Mouse (Mus musculus): Measurements from ENCODE around the gene Erich4. TPM values are rescaled to one million over a fixed set of nuclear protein-coding genes. Genes with fewer than 3 reads are reported as not detected.

Erich4 gene
- polyA plus RNA-seq, 1 experiment from 2014 or later = not detected

DNA sequence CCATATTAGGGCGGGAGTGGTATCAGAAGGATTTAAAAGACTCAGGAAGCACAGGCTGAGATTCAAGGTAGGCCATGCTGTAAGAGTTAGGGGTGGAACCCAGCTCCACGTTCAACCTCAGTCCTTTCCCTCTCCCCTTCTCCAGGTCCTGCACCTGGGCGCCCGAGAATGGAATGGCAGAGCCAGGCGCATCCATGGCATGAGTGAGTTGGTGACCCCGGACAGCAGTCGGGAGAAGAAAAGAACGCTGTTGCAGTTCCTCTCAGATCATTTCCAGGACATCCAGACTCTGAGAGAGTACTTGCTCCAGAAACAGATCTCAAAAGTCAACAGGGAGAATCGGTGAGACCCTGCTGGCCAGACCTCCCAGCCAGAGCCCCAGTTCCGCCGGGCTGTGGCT is 5.1 kb upstream of the Erich4 start:
- WGBS = 86% methylated on average over 11 of the region's 11 CpGs
- Histone ChIP-seq H3K4me1 (peaks cover 33% of the 10 kb centered on the region), H3K27me3 (replicated peaks) (0 out of 2 replicates have a peak, but pooled peaks cover 10% of the 10 kb centered on the region), H3K9ac (no peak overlapping the region), H3K9me3 (no peaks in the 10 kb centered on the region), H3K36me3 (peaks cover 49% of the 10 kb centered on the region), H3K27ac (replicated peaks) (no peak overlapping the region), H3K4me2 (no peak overlapping the region), H3K4me3 (no peak overlapping the region)
- no peak for ATAC-seq (ENCODE audit: extremely low read depth, insufficient number of reproducible peaks, low FRiP score, low TSS enrichment)

DNA sequence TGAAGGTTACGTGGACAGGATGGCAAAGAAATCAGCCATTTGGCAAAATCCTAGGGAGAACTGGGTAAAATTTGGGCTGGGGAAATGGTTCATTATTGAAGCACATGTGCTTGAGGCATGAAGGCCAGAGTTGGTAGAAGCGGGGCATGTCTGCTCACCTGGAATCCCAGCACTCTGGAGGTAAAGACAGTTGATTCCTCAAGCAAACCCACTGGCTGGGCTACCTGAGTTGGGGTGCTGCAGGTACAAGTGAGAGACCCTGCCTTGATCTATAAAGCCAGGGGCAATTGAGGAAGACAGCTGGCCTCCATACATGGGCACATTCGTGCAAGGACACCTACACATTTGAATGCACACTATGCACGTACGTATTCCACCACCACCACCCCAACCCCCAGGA is 4.4 kb upstream of the Erich4 start:
- peak overlapping the region; percentile 83 for H3K9ac ChIP-seq
- WGBS = 91% methylated on average over 5 of the region's 5 CpGs

DNA sequence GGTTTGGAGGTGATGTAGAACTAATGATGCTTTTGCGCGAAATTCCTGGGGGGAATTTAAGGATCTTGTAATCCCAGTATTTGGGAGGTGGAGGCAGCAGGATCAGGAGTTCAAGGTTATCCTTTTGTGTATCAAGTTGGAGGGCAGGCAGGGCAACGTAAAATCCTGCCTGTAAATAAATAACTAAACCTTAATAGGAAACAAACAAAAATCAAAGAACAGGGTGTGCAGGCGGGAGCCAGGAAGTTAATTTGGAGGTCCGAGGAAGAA is 4.0 kb upstream of the Erich4 start:
- H3K36me3 ChIP-seq = peaks cover 38% of the 10 kb centered on the region
- 0 out of 2 replicates have a peak, but pooled peaks cover 10% of the 10 kb centered on the region for H3K27me3 ChIP-seq (replicated peaks)
- no peak for ATAC-seq (ENCODE audit: extremely low read depth, insufficient number of reproducible peaks, low FRiP score, low TSS enrichment)
- H3K4me2 ChIP-seq = peak overlapping the region; percentile 79
- peak overlapping the region; percentile 76; the same call in 1 of the 2 replicates for H3K27ac ChIP-seq (replicated peaks)
- H3K4me1 ChIP-seq = peaks cover 23% of the 10 kb centered on the region
- H3K4me3 ChIP-seq = peak overlapping the region; percentile 80
- peak overlapping the region; percentile 83 for H3K9ac ChIP-seq
- H3K9me3 ChIP-seq = no peaks in the 10 kb centered on the region
- 23% methylated on average over 5 of the region's 5 CpGs for WGBS

More for the DNA sequence above, 4.4 kb upstream of the Erich4 start:
- Histone ChIP-seq H3K4me1 (peaks cover 27% of the 10 kb centered on the region), H3K27ac (replicated peaks) (no peak overlapping the region), H3K27me3 (replicated peaks) (0 out of 2 replicates have a peak, but pooled peaks cover 10% of the 10 kb centered on the region), H3K4me2 (peak overlapping the region; percentile 79), H3K4me3 (peak overlapping the region; percentile 80), H3K9me3 (no peaks in the 10 kb centered on the region), H3K36me3 (peaks cover 43% of the 10 kb centered on the region)
- no peak for ATAC-seq (ENCODE audit: extremely low read depth, insufficient number of reproducible peaks, low FRiP score, low TSS enrichment)

DNA sequence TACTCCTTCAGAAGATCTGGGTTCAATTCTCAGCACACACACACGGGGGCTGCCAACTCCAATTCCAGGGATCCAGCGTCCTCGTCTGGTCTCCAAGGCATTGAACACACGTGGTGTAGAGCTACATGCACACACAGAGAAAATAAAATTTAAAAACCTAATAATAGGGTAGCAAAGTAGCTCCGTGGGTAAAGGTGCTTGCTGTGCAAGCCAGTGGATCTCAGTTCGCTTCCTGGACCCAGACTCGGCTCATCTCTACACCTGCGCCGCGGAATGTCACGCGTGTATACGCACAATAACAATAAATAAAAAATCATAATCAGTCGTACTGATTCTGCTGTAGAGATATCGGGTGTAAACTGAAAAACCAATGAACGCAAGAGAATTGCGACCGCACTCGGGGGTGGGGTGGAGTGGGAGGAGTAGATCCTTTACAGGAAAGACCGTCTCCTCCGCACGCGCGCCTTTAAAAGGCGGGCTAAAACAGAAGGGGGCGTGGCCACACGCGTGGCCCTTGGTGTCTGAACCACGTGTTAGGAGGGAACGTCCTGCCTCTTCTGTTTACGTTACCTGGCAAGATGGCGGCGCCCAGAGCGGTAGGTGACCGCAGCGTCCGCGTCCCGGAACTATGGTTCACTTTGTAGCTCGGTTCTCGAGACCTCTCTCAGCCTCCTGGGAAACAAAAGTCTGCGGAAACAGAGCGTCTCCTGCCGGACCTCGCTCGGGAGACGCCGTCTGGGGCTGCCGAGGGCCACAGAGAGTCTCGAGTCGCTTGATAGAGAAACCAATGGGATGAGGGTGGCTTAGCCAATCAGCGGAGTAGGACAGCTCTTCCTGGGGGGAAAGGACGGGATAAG is 3.4 kb upstream of the Erich4 start, which contains the start of gene Dmac2:
Dmac2 (plus strand) TSS at position 550 of the 857 bp plus-strand sequence.
- WGBS = 2% methylated on average over 53 of the region's 53 CpGs
- Histone ChIP-seq H3K4me3 (peak within 1 kb of the TSS; percentile 80), H3K4me1 (peaks cover 18% of the 10 kb centered on the region), H3K36me3 (peaks cover 33% of the 10 kb centered on the region), H3K9me3 (no peaks in the 10 kb centered on the region), H3K4me2 (peak within 1 kb of the TSS; percentile 79), H3K27me3 (replicated peaks) (0 out of 2 replicates have a peak, but pooled peaks cover 10% of the 10 kb centered on the region), H3K9ac (peak within 1 kb of the TSS; percentile 83), H3K27ac (replicated peaks) (peak within 1 kb of the TSS; percentile 76)
- peak; percentile 87 for ATAC-seq (ENCODE audit: extremely low read depth, insufficient number of reproducible peaks, low FRiP score, low TSS enrichment)

DNA sequence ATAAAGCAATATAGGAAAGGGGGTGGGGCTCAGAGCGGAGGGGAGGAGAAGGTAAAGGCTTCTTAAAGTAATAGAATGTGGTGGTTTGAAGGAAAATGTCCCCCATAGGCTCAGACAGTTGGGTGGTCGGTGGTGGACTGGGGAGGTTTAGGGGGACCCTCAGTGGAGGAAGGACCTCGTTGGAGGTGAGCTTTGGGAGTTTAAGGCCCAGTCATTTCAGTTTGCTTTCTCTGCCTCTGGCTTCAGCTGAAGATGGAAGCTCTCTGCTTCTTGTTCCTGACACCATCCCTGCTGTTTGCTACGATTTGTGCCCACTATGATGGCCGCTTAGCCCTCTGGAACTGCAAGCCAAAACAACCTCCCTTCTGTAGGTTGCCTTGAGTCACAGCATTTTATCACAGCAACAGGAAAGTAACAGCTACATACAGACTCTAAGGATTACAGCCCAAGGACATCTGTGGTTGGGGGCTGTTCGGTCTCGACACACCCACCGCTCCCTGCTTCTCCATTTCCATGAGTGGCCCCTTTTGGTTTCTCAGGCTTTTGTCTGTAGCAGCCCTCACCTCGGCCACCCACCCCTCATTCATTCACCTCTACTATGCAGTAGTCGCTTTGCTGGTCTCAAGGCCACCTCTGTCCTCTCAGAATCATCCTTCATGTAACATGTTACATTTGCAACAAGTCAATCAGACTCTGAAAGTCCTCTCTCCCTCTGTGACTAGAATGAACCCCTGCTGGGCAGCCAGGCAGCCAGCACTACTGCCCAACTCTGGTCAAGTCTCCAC is 1.9 kb upstream of the Erich4 start:
- no peak for ATAC-seq (ENCODE audit: extremely low read depth, insufficient number of reproducible peaks, low FRiP score, low TSS enrichment)
- no peak overlapping the region for H3K27ac ChIP-seq (replicated peaks)
- H3K27me3 ChIP-seq (replicated peaks) = 0 out of 2 replicates have a peak, but pooled peaks cover 10% of the 10 kb centered on the region
- H3K4me2 ChIP-seq = no peak overlapping the region
- WGBS = 74% methylated on average over 10 of the region's 10 CpGs
- no peak overlapping the region for H3K4me3 ChIP-seq
- no peaks in the 10 kb centered on the region for H3K9me3 ChIP-seq
- H3K36me3 ChIP-seq = peaks cover 19% of the 10 kb centered on the region
- H3K9ac ChIP-seq = no peak overlapping the region
- H3K4me1 ChIP-seq = peaks cover 12% of the 10 kb centered on the region

DNA sequence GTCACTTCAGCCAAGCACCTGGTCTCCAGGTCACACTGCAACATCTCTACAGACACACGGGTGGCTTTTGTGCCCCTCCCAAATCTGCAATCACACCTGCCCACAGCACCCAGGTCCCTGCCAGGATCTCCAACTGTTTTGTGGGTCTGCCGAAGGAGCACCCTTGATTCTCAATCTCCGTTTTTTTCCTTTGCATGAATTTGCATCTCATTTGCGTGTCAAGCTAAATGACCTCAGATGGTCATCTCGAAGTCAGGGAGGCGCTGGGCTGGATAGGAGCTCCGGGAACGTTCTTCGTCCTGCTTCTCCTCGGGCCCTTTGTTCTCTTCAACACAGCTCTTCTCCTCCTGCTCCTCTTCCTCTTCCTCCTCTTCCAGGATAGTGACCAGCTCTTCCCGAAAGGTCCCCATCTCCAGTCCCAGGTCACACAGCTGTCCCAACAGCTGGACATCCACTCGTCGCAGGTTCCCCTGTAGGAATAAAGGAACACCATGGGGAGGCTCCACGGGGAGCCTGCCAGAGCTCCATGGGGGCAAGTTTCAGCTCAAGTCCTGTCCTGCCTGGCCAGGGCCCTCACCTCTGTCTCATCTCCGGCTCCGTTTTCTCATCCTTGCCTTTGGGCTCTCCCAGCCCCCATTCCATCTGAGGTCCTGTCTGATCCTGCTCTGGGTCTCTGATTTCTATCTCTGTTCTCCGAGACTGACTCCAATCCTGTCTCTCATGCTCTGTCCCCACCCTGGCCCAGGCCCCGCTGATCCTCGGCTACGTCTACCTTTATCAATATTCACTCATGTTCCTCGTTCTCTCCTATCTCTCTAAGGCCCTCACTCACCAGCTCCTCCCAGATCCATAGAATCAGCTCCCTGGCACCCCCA is 624 bp downstream of the Erich4 start:
- H3K9me3 ChIP-seq = no peaks in the 10 kb centered on the region
- peaks cover 16% of the 10 kb centered on the region for H3K27me3 ChIP-seq (replicated peaks)
- H3K4me2 ChIP-seq = no peak overlapping the region
- H3K27ac ChIP-seq (replicated peaks) = no peak overlapping the region
- H3K4me3 ChIP-seq = no peak overlapping the region
- ATAC-seq (ENCODE audit: extremely low read depth, insufficient number of reproducible peaks, low FRiP score, low TSS enrichment) = no peak
- H3K4me1 ChIP-seq = peaks cover 10% of the 10 kb centered on the region
- no peak overlapping the region for H3K9ac ChIP-seq
- 55% methylated on average over 21 of the region's 21 CpGs for WGBS
- no peaks in the 10 kb centered on the region for H3K36me3 ChIP-seq

DNA sequence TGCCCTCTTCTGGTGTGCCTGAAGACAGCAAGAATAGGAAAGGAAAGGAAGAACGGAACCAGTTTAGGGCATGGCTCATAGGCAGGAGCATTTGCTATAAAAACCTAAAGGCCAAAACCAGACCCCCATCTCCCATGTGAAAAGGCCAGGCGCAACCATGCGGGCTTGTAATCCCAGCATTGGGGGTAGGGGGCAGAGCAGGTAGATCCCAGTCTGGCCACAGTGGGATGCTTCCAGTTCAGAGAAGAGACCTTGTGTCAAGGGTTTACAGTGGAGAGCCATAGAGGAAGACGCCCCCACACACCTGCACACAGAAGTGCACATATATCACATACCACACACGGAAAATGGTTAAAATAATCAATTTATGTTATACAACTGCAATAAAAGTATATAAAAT is 1.6 kb downstream of the Erich4 start:
- H3K4me2 ChIP-seq = no peak overlapping the region
- ATAC-seq (ENCODE audit: extremely low read depth, insufficient number of reproducible peaks, low FRiP score, low TSS enrichment) = no peak
- 77% methylated on average over 5 of the region's 5 CpGs for WGBS

DNA sequence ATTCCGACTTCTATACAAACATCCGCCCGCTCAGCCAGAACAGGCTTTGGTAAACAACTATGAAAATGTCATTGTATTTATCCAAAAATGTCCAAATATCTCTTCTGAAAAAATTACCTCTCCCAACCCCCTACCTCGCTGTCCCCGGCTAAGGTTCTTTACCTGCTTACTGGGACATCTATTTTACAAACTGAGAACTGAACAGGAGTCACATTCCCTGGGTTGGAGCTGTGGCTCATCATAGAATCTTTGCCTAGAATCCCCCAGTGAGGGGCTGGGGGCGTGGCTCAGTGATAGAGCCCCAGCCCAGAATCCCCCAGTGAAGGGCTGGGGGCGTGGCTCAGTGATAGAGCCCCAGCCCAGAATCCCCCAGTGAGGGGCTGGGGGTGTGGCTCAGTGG is 4.2 kb downstream of the Erich4 start:
- no peak for ATAC-seq (ENCODE audit: extremely low read depth, insufficient number of reproducible peaks, low FRiP score, low TSS enrichment)
- no peak overlapping the region for H3K4me2 ChIP-seq
- no peaks in the 10 kb centered on the region for H3K36me3 ChIP-seq
- H3K9ac ChIP-seq = no peak overlapping the region
- no peak overlapping the region for H3K27ac ChIP-seq (replicated peaks)
- no peak overlapping the region for H3K4me3 ChIP-seq
- peaks cover 13% of the 10 kb centered on the region for H3K27me3 ChIP-seq (replicated peaks)
- H3K9me3 ChIP-seq = no peaks in the 10 kb centered on the region
- WGBS = 42% methylated on average over 7 of the region's 7 CpGs
- H3K4me1 ChIP-seq = no peaks in the 10 kb centered on the region

More for the DNA sequence above, 1.6 kb downstream of the Erich4 start:
- no peak overlapping the region for H3K9ac ChIP-seq
- H3K27me3 ChIP-seq (replicated peaks) = peaks cover 21% of the 10 kb centered on the region
- H3K27ac ChIP-seq (replicated peaks) = no peak overlapping the region
- H3K4me3 ChIP-seq = no peak overlapping the region
- H3K9me3 ChIP-seq = no peaks in the 10 kb centered on the region
- no peaks in the 10 kb centered on the region for H3K36me3 ChIP-seq
- peaks cover 4% of the 10 kb centered on the region for H3K4me1 ChIP-seq

DNA sequence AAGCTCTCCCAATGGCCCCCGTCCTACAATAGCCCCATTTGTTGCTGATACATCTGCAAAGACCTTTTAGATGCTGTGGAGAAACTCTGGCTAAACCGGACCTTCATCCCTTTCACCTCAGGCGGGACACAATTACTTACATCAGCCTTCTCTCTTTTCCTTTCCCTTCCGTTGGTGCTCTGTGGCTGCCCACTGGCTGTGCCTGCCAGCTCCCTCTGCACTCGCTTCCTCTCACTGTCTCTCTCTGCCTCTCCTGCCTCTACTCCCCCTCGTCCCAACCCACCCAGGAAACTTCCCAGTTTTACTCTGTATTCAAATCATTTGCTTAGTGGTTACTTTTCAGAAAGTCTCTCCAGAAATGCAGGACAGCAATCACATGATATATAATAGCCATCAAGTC is 5.6 kb downstream of the Erich4 start:
- WGBS = 29% methylated on average over 6 of the region's 6 CpGs
- no peak overlapping the region for H3K27ac ChIP-seq (replicated peaks)
- no peak overlapping the region for H3K4me3 ChIP-seq
- H3K27me3 ChIP-seq (replicated peaks) = peaks cover 11% of the 10 kb centered on the region
- no peaks in the 10 kb centered on the region for H3K4me1 ChIP-seq
- ATAC-seq (ENCODE audit: extremely low read depth, insufficient number of reproducible peaks, low FRiP score, low TSS enrichment) = no peak
- H3K9me3 ChIP-seq = no peaks in the 10 kb centered on the region
- no peak overlapping the region for H3K9ac ChIP-seq
- H3K4me2 ChIP-seq = no peak overlapping the region
- no peaks in the 10 kb centered on the region for H3K36me3 ChIP-seq

DNA sequence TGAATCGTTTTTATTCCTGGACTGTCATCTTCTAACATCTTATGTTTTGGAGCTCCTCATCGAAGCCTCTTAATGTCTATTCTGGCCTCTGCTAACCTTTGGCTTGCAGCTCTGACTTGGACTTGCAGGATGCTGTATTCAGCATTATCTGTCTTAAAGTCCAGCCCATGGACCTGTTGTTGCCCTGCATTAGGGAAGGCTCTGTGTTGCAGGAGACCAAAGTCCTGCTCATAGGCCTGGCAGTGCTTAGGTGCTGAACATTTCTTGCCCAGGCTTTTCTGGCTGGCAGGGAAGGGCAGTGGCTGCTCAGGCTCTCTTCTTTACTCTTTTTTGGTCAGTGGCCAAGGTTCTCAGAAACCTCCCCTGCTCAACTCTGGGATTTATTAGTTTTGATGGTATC is 8.5 kb downstream of the Erich4 start:
- H3K27me3 ChIP-seq (replicated peaks) = peaks cover 11% of the 10 kb centered on the region

DNA sequence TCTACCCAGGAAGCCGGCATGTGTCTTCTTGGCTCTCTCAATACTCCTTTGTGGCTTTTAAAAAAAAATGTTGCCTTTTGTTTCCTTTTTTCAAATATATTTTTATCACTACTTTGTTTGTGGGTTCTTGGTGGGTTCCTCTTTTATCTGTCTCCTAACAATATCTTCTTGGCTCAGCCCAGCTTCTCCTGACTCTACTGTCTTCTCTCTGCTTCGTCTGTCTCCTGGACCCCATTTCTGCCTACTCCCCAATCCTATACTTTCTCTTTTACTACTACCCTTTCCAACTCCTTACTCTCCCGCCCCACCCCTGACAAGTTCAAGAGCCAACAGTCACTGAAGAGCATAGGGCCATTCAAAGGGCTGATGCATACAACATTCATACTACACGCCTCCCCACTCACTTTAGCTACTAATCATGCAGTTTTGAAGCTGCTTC is 9.0 kb downstream of the Erich4 start:
- WGBS = 65% methylated on average over 4 of the region's 4 CpGs
- no peak for ATAC-seq (ENCODE audit: extremely low read depth, insufficient number of reproducible peaks, low FRiP score, low TSS enrichment)
- Histone ChIP-seq H3K27ac (replicated peaks) (no peak overlapping the region), H3K36me3 (no peaks in the 10 kb centered on the region), H3K9me3 (no peaks in the 10 kb centered on the region), H3K4me2 (no peak overlapping the region), H3K27me3 (replicated peaks) (peaks cover 13% of the 10 kb centered on the region), H3K9ac (no peak overlapping the region), H3K4me3 (no peak overlapping the region), H3K4me1 (no peaks in the 10 kb centered on the region)

More for the DNA sequence above, 8.5 kb downstream of the Erich4 start:
- Histone ChIP-seq H3K4me2 (no peak overlapping the region), H3K36me3 (no peaks in the 10 kb centered on the region), H3K9me3 (no peaks in the 10 kb centered on the region), H3K27ac (replicated peaks) (no peak overlapping the region), H3K4me3 (no peak overlapping the region), H3K9ac (no peak overlapping the region), H3K4me1 (no peaks in the 10 kb centered on the region)
- 56% methylated on average over 2 of the region's 2 CpGs for WGBS
- no peak for ATAC-seq (ENCODE audit: extremely low read depth, insufficient number of reproducible peaks, low FRiP score, low TSS enrichment)
